In genomic region chr9:101281906-101282305, GRCm38 (mm10) we compare ENCODE assay signal across 19 mouse cellular contexts. TPM values are rescaled to one million over a fixed set of nuclear protein-coding genes. Genes with fewer than 3 reads are reported as not detected.
A peak's percentile ranks its signal among the peaks of the same experiment; 100 is the strongest.
DNase-seq lines count a peak whose midpoint lies in the region.
"Had no signal": no experiment of that assay in that cellular context is flagged by ENCODE, and none has a peak within 500 bp of the region (broad histone marks: within the 10 kb centered on the region; RNA-seq: fewer than 3 reads in every experiment).

No protein-coding gene starts in this region.

- no peaks in the 10 kb centered on the region for H3K27me3 ChIP-seq in heart, embryonic 10.5 days (ENCODE audit: insufficient read depth, poor library complexity, severe bottlenecking)
- H3K27me3 ChIP-seq: embryonic facial prominence, embryonic 13.5 days; forebrain, embryonic 12.5 days; heart, embryonic 12.5 days; hindbrain, embryonic 12.5 days had no signal

- intact Hi-C loops in heart, postnatal 14 days (cut with DNase I) = no loop called here

- no peaks in the 10 kb centered on the region for H3K9me3 ChIP-seq in heart, embryonic 10.5 days
- H3K9me3 ChIP-seq: embryonic facial prominence, embryonic 13.5 days; forebrain, embryonic 12.5 days; heart, embryonic 12.5 days; hindbrain, embryonic 12.5 days had no signal

- H3K27ac ChIP-seq in heart, embryonic 10.5 days = no peak overlapping the region
- H3K27ac ChIP-seq: embryonic facial prominence, embryonic 13.5 days; forebrain, embryonic 12.5 days; heart, adult 2 months; hindbrain, embryonic 12.5 days had no signal

- 86% methylated on average over 4 of the region's 4 CpGs for WGBS in heart, embryonic 10.5 days

- H3K4me3 ChIP-seq in heart, embryonic 10.5 days = no peak overlapping the region
- H3K4me3 ChIP-seq: embryonic facial prominence, embryonic 13.5 days; forebrain, embryonic 12.5 days; heart, adult 2 months; heart, embryonic 12.5 days; hindbrain, embryonic 12.5 days had no signal

- H3K36me3 ChIP-seq in heart, embryonic 10.5 days = no peaks in the 10 kb centered on the region
- H3K36me3 ChIP-seq: embryonic facial prominence, embryonic 13.5 days; forebrain, embryonic 12.5 days; heart, embryonic 12.5 days; hindbrain, embryonic 12.5 days had no signal

- H3K4me1 ChIP-seq in heart, embryonic 10.5 days = no peaks in the 10 kb centered on the region
- H3K4me1 ChIP-seq: embryonic facial prominence, embryonic 13.5 days; forebrain, embryonic 12.5 days; heart, embryonic 12.5 days; hindbrain, embryonic 12.5 days had no signal

- peak; percentile 57 for DNase-seq in heart, embryonic 10.5 days (ENCODE audit: low spot score)
- no peak for DNase-seq in heart, postnatal 14 days
- peak; percentile 60 to 69 for DNase-seq in kidney, adult 8-10 months
- no peak for DNase-seq in kidney, postnatal 4 days
- DNase-seq in adipocyte (ENCODE audit: low spot score) = peak; percentile 33
- DNase-seq in kidney, postnatal 36 days = peak; percentile 53 to 81
- DNase-seq in adrenal gland, adult 18-20 months (ENCODE audit: low spot score in 2 of 2) = no peak
- DNase-seq: adrenal gland, adult 2 months; adrenal gland, postnatal 25 days; cerebellum, adult 18-20 months; cerebellum, adult 9-11 months; cerebellum, postnatal 36 days; gastrocnemius, postnatal 10 days; heart, adult 2 months; heart, postnatal 36 days had no signal

RNA-seq across cellular contexts. Expression of gene Ppp2r3a, which starts 30.3 kb away (rescaled TPM):
- polyA plus RNA-seq in heart, embryonic 10.5 days (2016; fragmentation: Nextera tagmentation; extraction: Ambion mirVana) = 37.5 and 64.0 TPM in 2 replicates
- 100 to 1,000 TPM; 201 to 214 TPM for total RNA-seq in heart, postnatal 14 days (2021)
- total RNA-seq in adrenal gland, adult 18-20 months (2021) = 10 to 100 TPM; 15.1 to 22.2 TPM

Comparison
In these comparisons a context has a peak if more than half of its experiments do, and no peak if none do; other contexts are left out.
1. DNase-seq: peak in heart, embryonic 10.5 days (single experiment), kidney, adult 8-10 months (2 of 2), adipocyte (single experiment) and kidney, postnatal 36 days (2 of 2); none in heart, postnatal 14 days (0 of 2), kidney, postnatal 4 days (0 of 2) and adrenal gland, adult 18-20 months (0 of 2).
2. RNA of gene Ppp2r3a, which starts 30.3 kb away (total RNA-seq): 201 to 214 TPM in heart, postnatal 14 days; 15.1 to 22.2 TPM in adrenal gland, adult 18-20 months; every median in the first group is over 4 times any median in the second.